Mouse (Mus musculus): ENCODE results near the gene Tmcc2. TPM values are rescaled to one million over a fixed set of nuclear protein-coding genes. Genes with fewer than 3 reads are reported as not detected.

Tmcc2 gene
- polyA plus RNA-seq, 1 experiment, result 5.3 TPM

- WGBS, result 22% methylated on average over 7 of the region's 7 CpGs
- TF ChIP-seq CTCF (IDR thresholded peaks at IDR 0.05; ENCODE audit: borderline replicate concordance, control insufficient read depth, extremely low read depth, insufficient read depth, low read length, poor library complexity), result no peak
- TF ChIP-seq POLR2A (IDR thresholded peaks at IDR 0.05; ENCODE audit: control insufficient read depth, extremely low read depth, insufficient read depth, low read length, poor library complexity), result no peak
- Histone ChIP-seq H3K27me3 (ENCODE audit: control insufficient read depth, insufficient read depth, low read length) (no peaks in the 10 kb centered on the region; the same call in 1 of the 2 replicates), H3K36me3 (ENCODE audit: control insufficient read depth, insufficient read depth, low read length) (no peaks in the 10 kb centered on the region), H3K4me3 (ENCODE audit: control insufficient read depth, insufficient read depth, low read length) (peak overlapping the region; percentile 54), H3K27ac (ENCODE audit: control insufficient read depth, insufficient read depth, low read length) (no peak overlapping the region), H3K4me1 (replicated peaks; ENCODE audit: control insufficient read depth, insufficient read depth, low read length) (no peaks in the 10 kb centered on the region; the same call in 1 of the 2 replicates)
- no peak for DNase-seq
Measured at GRCm38 (mm10) chr1:132316625-132316994, 74.5 kb downstream of the Tmcc2 start.

DNA sequence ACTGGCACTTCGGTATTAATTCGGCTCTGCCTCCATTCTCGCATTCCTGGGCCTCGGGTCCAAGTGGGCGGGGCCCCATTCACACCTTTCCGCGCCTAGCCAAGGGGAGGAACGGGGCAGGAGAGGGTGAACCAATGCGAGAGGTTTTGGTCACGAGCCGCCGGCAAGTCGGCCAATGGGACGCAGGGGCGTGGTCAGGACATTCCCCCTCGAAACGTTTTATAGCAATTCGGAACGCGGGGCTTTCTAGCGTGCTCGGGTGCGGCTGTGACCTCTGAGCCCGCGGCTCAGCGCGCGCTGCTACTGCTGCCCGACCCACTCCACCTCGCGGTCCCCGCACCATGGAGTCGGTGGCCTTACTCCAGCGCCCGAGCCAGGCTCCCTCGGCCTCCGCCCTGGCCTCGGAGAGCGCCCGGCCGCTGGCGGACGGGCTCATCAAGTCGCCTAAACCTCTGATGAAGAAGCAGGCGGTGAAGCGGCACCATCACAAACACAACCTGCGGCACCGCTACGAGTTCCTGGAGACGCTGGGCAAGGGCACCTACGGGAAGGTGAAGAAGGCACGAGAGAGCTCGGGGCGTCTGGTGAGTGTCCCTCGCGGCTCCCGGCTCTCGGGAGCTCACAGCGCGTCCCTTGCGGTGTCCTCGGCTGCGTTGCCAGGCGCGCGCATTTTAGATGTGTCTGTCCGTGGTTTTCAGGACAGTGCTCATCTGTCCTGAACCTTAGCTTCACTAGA lies 75.0 kb downstream of the Tmcc2 start, which contains the start of gene Nuak2:
Nuak2 (plus strand) TSS at position 238 of the 736 bp plus-strand sequence.
- TF ChIP-seq POLR2A (IDR thresholded peaks at IDR 0.05; ENCODE audit: control insufficient read depth, extremely low read depth, insufficient read depth, low read length, poor library complexity), result 0 out of 2 replicates have a peak, but pooled peaks have one; percentile 19
- no peak for TF ChIP-seq CTCF (IDR thresholded peaks at IDR 0.05; ENCODE audit: borderline replicate concordance, control insufficient read depth, extremely low read depth, insufficient read depth, low read length, poor library complexity)
- no peaks in the 10 kb centered on the region; the same call in 1 of the 2 replicates for H3K27me3 ChIP-seq (ENCODE audit: control insufficient read depth, insufficient read depth, low read length)
- no peak within 1 kb of the TSS for H3K27ac ChIP-seq (ENCODE audit: control insufficient read depth, insufficient read depth, low read length)
- under 1% methylated on average over 67 of the region's 67 CpGs for WGBS
- DNase-seq, result peak; percentile 84
- no peaks in the 10 kb centered on the region for H3K36me3 ChIP-seq (ENCODE audit: control insufficient read depth, insufficient read depth, low read length)
- H3K4me1 ChIP-seq (replicated peaks; ENCODE audit: control insufficient read depth, insufficient read depth, low read length), result peaks cover 4% of the 10 kb centered on the region; the same call in 1 of the 2 replicates
- peak within 1 kb of the TSS; percentile 54 for H3K4me3 ChIP-seq (ENCODE audit: control insufficient read depth, insufficient read depth, low read length)

- Histone ChIP-seq H3K36me3 (ENCODE audit: control insufficient read depth, insufficient read depth, low read length) (no peaks in the 10 kb centered on the region), H3K4me3 (ENCODE audit: control insufficient read depth, insufficient read depth, low read length) (no peak overlapping the region), H3K27me3 (ENCODE audit: control insufficient read depth, insufficient read depth, low read length) (no peaks in the 10 kb centered on the region; the same call in 1 of the 2 replicates), H3K27ac (ENCODE audit: control insufficient read depth, insufficient read depth, low read length) (no peak overlapping the region), H3K4me1 (replicated peaks; ENCODE audit: control insufficient read depth, insufficient read depth, low read length) (peaks cover 5% of the 10 kb centered on the region; the same call in 1 of the 2 replicates)
- DNase-seq, result peak; percentile 49
- WGBS, result 74% methylated on average over 3 of the region's 3 CpGs
- TF ChIP-seq POLR2A (IDR thresholded peaks at IDR 0.05; ENCODE audit: control insufficient read depth, extremely low read depth, insufficient read depth, low read length, poor library complexity) (no peak), CTCF (IDR thresholded peaks at IDR 0.05; ENCODE audit: borderline replicate concordance, control insufficient read depth, extremely low read depth, insufficient read depth, low read length, poor library complexity) (no peak)
Measured at GRCm38 (mm10) chr1:132312703-132313102, 78.4 kb downstream of the Tmcc2 start.

GRCm38 (mm10) chr1:132312043-132312442 lies 79.0 kb downstream of the Tmcc2 start:
- Histone ChIP-seq H3K4me3 (ENCODE audit: control insufficient read depth, insufficient read depth, low read length) (no peak overlapping the region), H3K27me3 (ENCODE audit: control insufficient read depth, insufficient read depth, low read length) (no peaks in the 10 kb centered on the region; the same call in 1 of the 2 replicates), H3K36me3 (ENCODE audit: control insufficient read depth, insufficient read depth, low read length) (no peaks in the 10 kb centered on the region), H3K27ac (ENCODE audit: control insufficient read depth, insufficient read depth, low read length) (no peak overlapping the region), H3K4me1 (replicated peaks; ENCODE audit: control insufficient read depth, insufficient read depth, low read length) (peaks cover 5% of the 10 kb centered on the region; the same call in 1 of the 2 replicates)
- no peak for DNase-seq
- WGBS, result 56% methylated on average over 2 of the region's 2 CpGs
- TF ChIP-seq CTCF (IDR thresholded peaks at IDR 0.05; ENCODE audit: borderline replicate concordance, control insufficient read depth, extremely low read depth, insufficient read depth, low read length, poor library complexity), result no peak
- no peak for TF ChIP-seq POLR2A (IDR thresholded peaks at IDR 0.05; ENCODE audit: control insufficient read depth, extremely low read depth, insufficient read depth, low read length, poor library complexity)

GRCm38 (mm10) chr1:132311174-132311859 lies 79.8 kb downstream of the Tmcc2 start:
- Histone ChIP-seq H3K36me3 (ENCODE audit: control insufficient read depth, insufficient read depth, low read length) (no peaks in the 10 kb centered on the region), H3K27me3 (ENCODE audit: control insufficient read depth, insufficient read depth, low read length) (no peaks in the 10 kb centered on the region; the same call in 1 of the 2 replicates), H3K4me3 (ENCODE audit: control insufficient read depth, insufficient read depth, low read length) (no peak overlapping the region), H3K27ac (ENCODE audit: control insufficient read depth, insufficient read depth, low read length) (no peak overlapping the region), H3K4me1 (replicated peaks; ENCODE audit: control insufficient read depth, insufficient read depth, low read length) (peaks cover 5% of the 10 kb centered on the region; the same call in 1 of the 2 replicates)
- no peak for DNase-seq
- TF ChIP-seq POLR2A (IDR thresholded peaks at IDR 0.05; ENCODE audit: control insufficient read depth, extremely low read depth, insufficient read depth, low read length, poor library complexity) (no peak), CTCF (IDR thresholded peaks at IDR 0.05; ENCODE audit: borderline replicate concordance, control insufficient read depth, extremely low read depth, insufficient read depth, low read length, poor library complexity) (no peak)
- 11% methylated on average over 10 of the region's 10 CpGs for WGBS

- Histone ChIP-seq H3K27ac (ENCODE audit: control insufficient read depth, insufficient read depth, low read length) (no peak overlapping the region), H3K4me3 (ENCODE audit: control insufficient read depth, insufficient read depth, low read length) (no peak overlapping the region), H3K27me3 (ENCODE audit: control insufficient read depth, insufficient read depth, low read length) (no peaks in the 10 kb centered on the region; the same call in 1 of the 2 replicates), H3K36me3 (ENCODE audit: control insufficient read depth, insufficient read depth, low read length) (no peaks in the 10 kb centered on the region), H3K4me1 (replicated peaks; ENCODE audit: control insufficient read depth, insufficient read depth, low read length) (peaks cover 5% of the 10 kb centered on the region; the same call in 1 of the 2 replicates)
- 87% methylated on average over 7 of the region's 7 CpGs for WGBS
- TF ChIP-seq POLR2A (IDR thresholded peaks at IDR 0.05; ENCODE audit: control insufficient read depth, extremely low read depth, insufficient read depth, low read length, poor library complexity), result no peak
- TF ChIP-seq CTCF (IDR thresholded peaks at IDR 0.05; ENCODE audit: borderline replicate concordance, control insufficient read depth, extremely low read depth, insufficient read depth, low read length, poor library complexity), result no peak
- DNase-seq, result no peak
Measured at GRCm38 (mm10) chr1:132310754-132311153, 80.3 kb downstream of the Tmcc2 start.

All from thymus, adult 2 months (tissue).